Mouse (Mus musculus) kidney, adult 2 months (tissue): Measurements from ENCODE around the gene Tgfbr1. TPM values are rescaled to one million over a fixed set of nuclear protein-coding genes. Genes with fewer than 3 reads are reported as not detected.
"Not testable (repeated sequence)": the region's sequence is repeated elsewhere in the genome, so short reads cannot be mapped to it uniquely, and the experiment has no call there.

Experiments used
- DNase-seq: peaks from one replicate; pipeline ENCODE4 v3.0.0; 2021
- H3K27ac ChIP-seq: fragments of 200-500 bp; 2 replicates; pipeline ENCODE4 v1.5.1; 2012; ENCODE audit warnings: low read depth, low read length, control low read depth, inconsistent platforms; ENCODE audit not compliant: insufficient read depth
- H3K27me3 ChIP-seq: fragments of 200-500 bp; replicated peaks from 2 replicates; pipeline ENCODE4 v1.6.1; 2012; ENCODE audit warnings: mild to moderate bottlenecking, moderate library complexity, low read length, inconsistent platforms; ENCODE audit not compliant: control insufficient read depth, insufficient read depth
- H3K36me3 ChIP-seq: fragments of 200-500 bp; 2 replicates; pipeline ENCODE4 v1.6.1; 2012; ENCODE audit warnings: mild to moderate bottlenecking, moderate library complexity, low read length, inconsistent platforms; ENCODE audit not compliant: control insufficient read depth, insufficient read depth
- H3K4me1 ChIP-seq: fragments of 200-500 bp; 2 replicates; pipeline ENCODE4 v1.6.1; 2011; ENCODE audit warnings: low read length; ENCODE audit not compliant: control insufficient read depth, insufficient read depth
- H3K4me3 ChIP-seq: fragments of 200-500 bp; 2 replicates; pipeline ENCODE4 v1.5.1; 2011; ENCODE audit warnings: mild to moderate bottlenecking, low read depth, low read length, control low read depth; ENCODE audit not compliant: insufficient read depth
- CTCF ChIP-seq: fragments of 200-500 bp; conservative IDR thresholded peaks from 2 replicates; pipeline ENCODE4 v1.5.1; 2011; ENCODE audit warnings: low read depth, mild to moderate bottlenecking, control low read depth, low read length, moderate library complexity, mixed read lengths; ENCODE audit not compliant: insufficient read depth, insufficient read length
- POLR2A ChIP-seq: fragments of 200-500 bp; IDR thresholded peaks from one replicate; pipeline ENCODE4 v1.6.1; 2011; ENCODE audit warnings: low read depth, low read length, control low read depth
- WGBS: fragments of 180-500 bp; shearing (Covaris S2); methylation state at CpG from one replicate; pipeline ENCODE4 v1.1.7; 2018; 5-methylcytosine and 5-hydroxymethylcytosine counted together
- polyA plus RNA-seq: library from polyadenylated mRNA; depleted of rRNA; stranded (reverse); fragments of >200 nt; gene quantifications from 2 replicates; pipeline ENCODE4 v1.2.3, GENCODE M21; 2012

The Tgfbr1 gene
- polyA plus RNA-seq, 1 experiment: 10.8 TPM

DNA sequence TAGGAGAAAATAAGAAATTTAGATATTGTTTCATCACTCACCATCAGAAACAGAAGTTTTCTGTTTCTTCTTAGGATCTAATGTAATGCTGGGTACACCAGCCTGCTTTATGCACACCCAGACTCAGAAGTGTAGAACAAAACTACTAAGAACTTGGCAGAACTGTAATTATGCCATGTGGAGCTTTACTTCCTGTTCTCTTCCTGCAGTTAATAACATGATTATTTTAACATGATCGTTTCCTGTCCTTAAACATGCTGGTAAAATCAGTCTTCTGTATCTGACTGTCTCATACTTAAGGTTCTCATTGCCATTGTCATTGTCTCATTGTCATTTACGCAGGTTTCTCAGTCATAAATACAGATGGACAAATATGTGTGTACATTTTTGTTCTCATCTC lies 15.7 kb downstream of the Tgfbr1 start:
- no peaks in the 10 kb centered on the region for H3K36me3 ChIP-seq
- TF ChIP-seq CTCF (no peak), POLR2A (no peak)
- H3K4me1 ChIP-seq: 0 out of 2 replicates have a peak, but pooled peaks cover 4% of the 10 kb centered on the region
- WGBS: 60% methylated on average over 2 of the region's 2 CpGs
- DNase-seq: no peak
- no peaks in the 10 kb centered on the region for H3K27me3 ChIP-seq
- no peak overlapping the region for H3K27ac ChIP-seq
- H3K4me3 ChIP-seq: no peak overlapping the region

- DNase-seq: no peak
- no peaks in the 10 kb centered on the region for H3K27me3 ChIP-seq
- no peaks in the 10 kb centered on the region for H3K4me1 ChIP-seq
- H3K27ac ChIP-seq: no peak overlapping the region
- no peaks in the 10 kb centered on the region for H3K36me3 ChIP-seq
- 39% methylated on average over 1 of the region's 1 CpGs for WGBS
- TF ChIP-seq POLR2A (no peak), CTCF (no peak)
- H3K4me3 ChIP-seq: no peak overlapping the region
Observed at GRCm38 (mm10) chr4:47378716-47379115, 25.7 kb downstream of the Tgfbr1 start.

- Histone ChIP-seq H3K27ac (no peak overlapping the region), H3K36me3 (no peaks in the 10 kb centered on the region; the same call in 1 of the 2 replicates), H3K4me1 (no peaks in the 10 kb centered on the region), H3K4me3 (no peak overlapping the region), H3K27me3 (no peaks in the 10 kb centered on the region)
- no peak for TF ChIP-seq CTCF
- no peak for TF ChIP-seq POLR2A
- no peak for DNase-seq
- 67% methylated on average over 1 of the region's 1 CpGs for WGBS
Observed at GRCm38 (mm10) chr4:47382426-47382825, 29.4 kb downstream of the Tgfbr1 start.

GRCm38 (mm10) chr4:47391926-47392325 lies 38.9 kb downstream of the Tgfbr1 start:
- H3K27me3 ChIP-seq, H3K4me1 ChIP-seq, DNase-seq, H3K36me3 ChIP-seq, H3K4me3 ChIP-seq, H3K27ac ChIP-seq: not testable (repeated sequence)
- 98% methylated on average over 2 of the region's 2 CpGs for WGBS

GRCm38 (mm10) chr4:47396251-47396650 lies 43.2 kb downstream of the Tgfbr1 start:
- no peaks in the 10 kb centered on the region for H3K27me3 ChIP-seq
- DNase-seq: no peak
- whole genome bisulfite sequencing: 82% methylated on average over 7 of the region's 7 CpGs
- TF ChIP-seq CTCF (no peak), POLR2A (no peak)
- no peak overlapping the region for H3K27ac ChIP-seq
- no peaks in the 10 kb centered on the region for H3K4me1 ChIP-seq
- no peak overlapping the region for H3K4me3 ChIP-seq
- H3K36me3 ChIP-seq: peaks cover 2% of the 10 kb centered on the region

DNA sequence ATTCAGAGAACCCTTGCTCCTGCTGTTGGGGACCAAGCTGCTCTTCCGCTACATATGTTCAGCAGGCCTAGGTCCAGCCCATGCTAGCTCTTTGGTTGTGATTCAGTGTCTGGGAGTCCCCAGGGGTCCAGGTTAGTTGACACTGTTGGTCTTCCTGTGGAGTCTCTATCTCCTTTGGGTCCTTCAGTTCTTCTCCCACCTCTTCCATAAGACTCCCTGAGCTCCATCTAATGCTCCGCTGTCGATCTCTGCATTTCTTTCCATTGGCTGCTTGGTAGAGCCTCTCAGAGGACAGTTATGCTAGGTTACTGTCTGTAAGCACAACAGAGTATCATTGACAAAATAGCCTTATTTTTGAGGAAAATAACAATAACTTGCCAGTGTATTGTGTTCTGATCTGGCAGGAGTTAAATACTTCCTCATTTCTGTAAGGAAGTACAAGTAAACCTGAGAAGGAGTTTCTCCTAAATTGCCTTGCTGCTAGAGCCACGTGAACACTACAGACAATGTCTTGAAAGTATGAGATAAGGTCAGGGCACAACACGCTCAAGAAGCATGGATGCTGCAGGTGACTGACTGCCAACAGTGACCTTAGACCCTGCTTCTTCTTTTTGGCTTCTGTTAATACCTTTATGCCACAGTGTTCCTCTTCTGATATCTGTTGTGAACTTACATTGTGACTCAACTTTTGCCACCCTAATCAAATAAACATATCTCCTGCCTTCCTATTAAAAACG lies 45.1 kb downstream of the Tgfbr1 start:
- Histone ChIP-seq H3K4me3 (no peak overlapping the region), H3K27me3 (no peaks in the 10 kb centered on the region), H3K27ac (no peak overlapping the region), H3K36me3 (peaks cover 2% of the 10 kb centered on the region), H3K4me1 (no peaks in the 10 kb centered on the region)
- no peak for DNase-seq
- no peak for TF ChIP-seq POLR2A
- WGBS: 83% methylated on average over 6 of the region's 6 CpGs

DNA sequence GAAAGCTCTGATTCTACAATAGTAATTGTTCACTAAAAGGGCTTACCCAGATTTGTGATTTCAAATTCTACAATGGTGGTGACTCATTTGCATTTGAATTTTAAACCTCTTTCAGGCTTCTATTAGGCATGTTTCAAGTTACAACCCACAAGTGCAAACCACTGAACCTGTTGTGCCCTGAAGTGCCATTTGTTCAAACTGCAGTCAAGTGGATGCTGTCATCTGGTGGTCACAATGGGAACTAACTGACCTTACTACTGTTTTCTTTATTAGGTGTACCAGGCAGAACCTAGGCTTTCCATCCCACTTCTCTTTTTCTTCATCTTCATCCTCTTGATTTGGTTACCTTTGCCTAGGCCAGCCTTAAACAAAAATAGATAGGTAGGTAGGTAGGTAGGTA lies 46.8 kb downstream of the Tgfbr1 start:
- H3K4me1 ChIP-seq: no peaks in the 10 kb centered on the region
- peaks cover 3% of the 10 kb centered on the region for H3K36me3 ChIP-seq
- no peaks in the 10 kb centered on the region for H3K27me3 ChIP-seq
- TF ChIP-seq POLR2A: no peak
- peak; percentile 64 for TF ChIP-seq CTCF
- no peak overlapping the region for H3K27ac ChIP-seq
- peak; percentile 58 for DNase-seq
- H3K4me3 ChIP-seq: no peak overlapping the region

DNA sequence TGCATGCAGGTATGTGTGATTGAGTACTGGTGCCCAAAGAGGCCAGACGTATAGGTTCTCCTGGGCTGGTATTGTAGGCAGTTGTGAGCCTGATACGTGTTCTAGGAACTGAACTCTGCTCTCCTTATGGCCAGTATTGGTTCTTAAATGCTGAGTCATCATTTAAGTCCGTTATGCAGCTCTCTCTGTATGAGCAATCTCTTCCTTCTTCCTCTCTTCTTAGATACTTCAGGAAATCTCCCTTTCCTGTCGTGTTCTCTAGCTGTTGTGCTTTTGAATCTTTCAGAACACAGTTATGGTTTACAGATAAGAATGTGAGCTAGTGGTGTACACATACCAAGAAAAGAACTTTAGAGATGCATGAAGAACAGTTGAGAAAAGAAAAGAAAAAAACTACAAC lies 47.3 kb downstream of the Tgfbr1 start:
- no peak for TF ChIP-seq POLR2A
- TF ChIP-seq CTCF: no peak
- no peak overlapping the region for H3K27ac ChIP-seq
- peaks cover 3% of the 10 kb centered on the region for H3K36me3 ChIP-seq
- H3K4me3 ChIP-seq: no peak overlapping the region
- H3K27me3 ChIP-seq: no peaks in the 10 kb centered on the region
- WGBS: 61% methylated on average over 4 of the region's 4 CpGs
- no peaks in the 10 kb centered on the region for H3K4me1 ChIP-seq
- no peak for DNase-seq
